Comparison of ENCODE assay signal across 9 mouse cellular contexts in the genomic region with DNA sequence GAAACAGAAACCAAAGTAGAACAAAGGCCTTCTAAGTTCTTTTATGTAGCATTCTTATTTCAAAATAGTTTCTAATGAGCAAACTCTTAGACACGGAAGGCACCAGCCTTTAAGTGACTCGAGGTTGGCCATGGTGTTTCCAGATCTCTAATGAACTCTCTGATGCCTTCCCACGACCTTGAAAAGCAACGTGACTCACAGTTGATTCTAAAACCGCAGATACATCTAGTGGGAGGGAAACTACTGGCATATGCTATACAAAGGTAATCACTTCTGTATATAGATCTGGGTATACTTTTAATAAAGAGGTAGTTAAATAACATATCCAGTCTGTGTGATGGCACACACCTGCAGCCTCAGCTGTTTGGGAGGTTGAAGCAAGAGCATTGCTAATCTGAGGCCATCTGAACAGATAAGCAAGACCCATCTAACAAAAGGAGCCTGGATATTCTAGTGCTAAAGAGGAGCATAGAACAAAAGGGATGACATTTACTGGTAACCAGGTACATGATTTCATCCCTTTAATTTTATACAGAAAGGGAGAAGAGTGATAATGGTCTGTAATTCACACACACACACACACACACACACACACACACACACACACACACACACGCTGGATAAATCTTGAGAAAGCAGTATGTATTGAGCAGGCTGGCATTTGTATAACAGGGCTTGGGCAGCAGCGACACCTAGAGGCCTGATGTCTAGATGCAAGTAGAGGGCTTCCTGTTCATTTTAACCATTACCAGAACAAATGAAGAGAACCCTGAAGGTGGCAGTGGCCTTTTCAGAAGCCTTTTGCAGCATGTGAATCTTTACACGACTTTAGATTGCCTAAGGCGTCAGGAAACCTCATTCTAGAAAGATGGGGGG.
DNase-seq lines count a peak whose midpoint lies in the region; ATAC-seq and TF ChIP-seq lines count a peak whose summit lies in the region.
"Had no signal": no experiment of that assay in that cellular context is flagged by ENCODE, and none has a peak within 500 bp of the region (broad histone marks: within the 10 kb centered on the region; RNA-seq: fewer than 3 reads in every experiment).

No protein-coding gene starts in this region.

- TF ChIP-seq POLR2A in brain, embryonic 14.5 days (IDR thresholded peaks at IDR 0.05; ENCODE audit: borderline replicate concordance, extremely low read depth, insufficient read depth, insufficient read length, poor library complexity, severe bottlenecking), result no peak

- no peaks in the 10 kb centered on the region for H3K9me3 ChIP-seq in E14TG2a.4 (ENCODE audit: low read length)
- no peaks in the 10 kb centered on the region for H3K9me3 ChIP-seq in lung, embryonic 14.5 days (ENCODE audit: low read depth, low read length)
- H3K9me3 ChIP-seq: liver, embryonic 15.5 days had no signal

- H3K36me3 ChIP-seq in E14TG2a.4 (ENCODE audit: insufficient read depth, low read length), result no peaks in the 10 kb centered on the region
- no peaks in the 10 kb centered on the region for H3K36me3 ChIP-seq in lung, embryonic 14.5 days (ENCODE audit: insufficient read depth)
- H3K36me3 ChIP-seq: liver, embryonic 15.5 days had no signal

- TF ChIP-seq CTCF in E14TG2a.4 (conservative IDR thresholded peaks at IDR 0.05; ENCODE audit: low read length), result peak; percentile 74
- TF ChIP-seq CTCF in brain, embryonic 14.5 days (IDR thresholded peaks at IDR 0.05; ENCODE audit: borderline replicate concordance, extremely low read depth, insufficient read depth, insufficient read length), result peak; percentile 89
- TF ChIP-seq CTCF in lung, embryonic 14.5 days (IDR thresholded peaks at IDR 0.05; ENCODE audit: low read depth), result peak; percentile 97

- no peak overlapping the region for H3K4me2 ChIP-seq in lung, embryonic 14.5 days
- H3K4me2 ChIP-seq: liver, embryonic 15.5 days had no signal

- ATAC-seq in lung, embryonic 14.5 days (ENCODE audit: insufficient read depth), result peak; percentile 72; the same call in 1 of the 2 replicates

- H3K4me3 ChIP-seq in E14TG2a.4 (replicated peaks; ENCODE audit: low read length), result no peak overlapping the region
- H3K4me3 ChIP-seq in lung, embryonic 14.5 days (ENCODE audit: low read depth, low read length), result no peak overlapping the region
- H3K4me3 ChIP-seq: liver, embryonic 15.5 days had no signal

- WGBS in large intestine, adult 2 months, result 31% methylated on average over 9 of the region's 9 CpGs
- WGBS in lung, embryonic 14.5 days, result 40% methylated on average over 9 of the region's 9 CpGs

- no peaks in the 10 kb centered on the region for H3K27me3 ChIP-seq in E14TG2a.4 (ENCODE audit: insufficient read depth, low read length)
- H3K27me3 ChIP-seq in lung, embryonic 14.5 days (ENCODE audit: insufficient read depth, low read length), result no peaks in the 10 kb centered on the region
- H3K27me3 ChIP-seq: liver, embryonic 15.5 days had no signal

- DNase-seq in brain, embryonic 14.5 days (ENCODE audit: low read depth), result peak; percentile 97
- DNase-seq in fibroblast of lung, adult 2 months (ENCODE audit: low read depth), result peak; percentile 62
- peak; percentile 7 for DNase-seq in heart, postnatal 25 days (ENCODE audit: low spot score)
- peak; percentile 56 for DNase-seq in large intestine, adult 2 months (ENCODE audit: low read depth, low spot score)
- DNase-seq in lung, embryonic 14.5 days, result peak; percentile 93
- peak; percentile 73 for DNase-seq in ovary, postnatal 36 days (ENCODE audit: low spot score)
- DNase-seq in thymus, postnatal 14 days, result peak; percentile 71

- intact Hi-C loops in heart, postnatal 25 days (cut with DNase I), result loop anchor here (2.0 to 5.0 kb wide), 3 partner anchors 81 to 227 kb away; no protein-coding TSS in a partner anchor

- H3K27ac ChIP-seq in lung, embryonic 14.5 days (ENCODE audit: low read depth), result no peak overlapping the region; the same call in 1 of the 2 replicates
- H3K27ac ChIP-seq: liver, embryonic 15.5 days had no signal

- no peak overlapping the region for H3K9ac ChIP-seq in lung, embryonic 14.5 days
- H3K9ac ChIP-seq: liver, embryonic 15.5 days had no signal

- peaks cover 12% of the 10 kb centered on the region for H3K4me1 ChIP-seq in E14TG2a.4 (replicated peaks; ENCODE audit: low read depth, low read length)
- H3K4me1 ChIP-seq in lung, embryonic 14.5 days (ENCODE audit: insufficient read depth), result peaks cover 9% of the 10 kb centered on the region; the same call in 1 of the 2 replicates
- H3K4me1 ChIP-seq: liver, embryonic 15.5 days had no signal

Comparison
In these comparisons a context has a peak if more than half of its experiments do, and no peak if none do; other contexts are left out.
1. DNase-seq: peak in every context shown above with its lines; median percentile 97 in brain, embryonic 14.5 days; 93 in lung, embryonic 14.5 days; 73 in ovary, postnatal 36 days; 71 in thymus, postnatal 14 days; 62 in fibroblast of lung, adult 2 months; 56 in large intestine, adult 2 months; 7 in heart, postnatal 25 days.